Mouse (Mus musculus) liver, embryonic 14.5 days (tissue): ENCODE results near the gene Mrgpra2a. TPM values are rescaled to one million over a fixed set of nuclear protein-coding genes. Genes with fewer than 3 reads are reported as not detected.
"Not testable (repeated sequence)": the region's sequence is repeated elsewhere in the genome, so short reads cannot be mapped to it uniquely, and the experiment has no call there.

Experiments
- ATAC-seq: fragments of 200-750 bp; cut with Nextera tagmentation; 2 replicates; pipeline ENCODE4 v1.8.0; 2017; ENCODE audit warnings: moderate number of reproducible peaks, mild to moderate bottlenecking, moderate library complexity; ENCODE audit not compliant: insufficient read depth
- DNase-seq, 3 experiments: peaks; one replicate each; pipeline ENCODE4 v3.0.0-alpha.2; 2012 to 2013; ENCODE audit warnings: low read depth in 3 of 3, low spot score in 3 of 3
- H3K27ac ChIP-seq: fragments of 300-500 bp; sonication (generic); 2 replicates; pipeline ENCODE4 v1.5.1; 2014; ENCODE audit warnings: moderate library complexity, mild to moderate bottlenecking, control low read depth, inconsistent platforms
- H3K27me3 ChIP-seq: fragments of 300-500 bp; sonication (generic); 2 replicates; pipeline ENCODE4 v1.6.1; 2014; ENCODE audit warnings: mild to moderate bottlenecking, low read length, moderate library complexity; ENCODE audit not compliant: control insufficient read depth, insufficient read depth
- H3K36me3 ChIP-seq: fragments of 300-500 bp; sonication (generic); replicated peaks from 2 replicates; pipeline ENCODE4 v1.6.1; 2014; ENCODE audit warnings: low read depth; ENCODE audit not compliant: control insufficient read depth, insufficient read depth
- H3K4me1 ChIP-seq, 2 experiments: fragments of 200-500 bp in 1 of 2; fragments of 300-500 bp in 1 of 2; sonication (generic) in 1 of 2; replicated peaks; 2 replicates each; pipeline ENCODE4 v1.6.1; 2012 to 2014; ENCODE audit warnings: antibody characterized with exemption in 1 of 2, inconsistent platforms in 1 of 2, low read length in 1 of 2; ENCODE audit not compliant: control insufficient read depth in 2 of 2, insufficient read depth in 2 of 2
- H3K4me2 ChIP-seq: fragments of 300-500 bp; sonication (generic); 2 replicates; pipeline ENCODE4 v1.6.1; 2014; ENCODE audit warnings: low read depth, mild to moderate bottlenecking, control low read depth, moderate library complexity
- H3K4me3 ChIP-seq, 2 experiments: fragments of 200-500 bp in 1 of 2; fragments of 300-500 bp in 1 of 2; sonication (generic) in 1 of 2; 2 replicates each; pipeline ENCODE4 v1.5.1; 2012 to 2014; ENCODE audit warnings: low read depth in 2 of 2, low read length in 2 of 2, mild to moderate bottlenecking in 2 of 2, control low read depth in 1 of 2, inconsistent platforms in 1 of 2, moderate library complexity in 1 of 2; ENCODE audit not compliant: insufficient read depth in 1 of 2
- H3K9ac ChIP-seq: fragments of 300-500 bp; sonication (generic); replicated peaks from 2 replicates; pipeline ENCODE4 v1.6.1; 2014; ENCODE audit warnings: mild to moderate bottlenecking, control low read depth, moderate library complexity
- H3K9me3 ChIP-seq: fragments of 300-500 bp; sonication (generic); 2 replicates; pipeline ENCODE4 v1.6.1; 2016; ENCODE audit warnings: low read length, mixed read lengths; ENCODE audit not compliant: control insufficient read depth
- CTCF ChIP-seq: IDR thresholded peaks from 2 replicates; pipeline ENCODE4 v1.5.1; 2016; ENCODE audit warnings: antibody characterized with exemption, low read depth, control low read depth
- EP300 ChIP-seq: IDR thresholded peaks from 2 replicates; pipeline ENCODE4 v1.6.1; 2016; ENCODE audit warnings: antibody characterized with exemption, low read depth
- WGBS: fragments of 180-500 bp; shearing (Covaris S2); extraction: QIAGEN DNeasy Blood & Tissue Kit; methylation state at CpG from one replicate; pipeline ENCODE4 v1.1.7; 2014; ENCODE audit not compliant: insufficient replicate concordance; 5-methylcytosine and 5-hydroxymethylcytosine counted together
- polyA plus RNA-seq, 2 experiments: library from polyadenylated mRNA; depleted of rRNA in 1 of 2; stranded (reverse) in 1 of 2; unstranded in 1 of 2; fragments of >200 nt; fragmentation: Nextera tagmentation in 1 of 2; extraction: Ambion mirVana in 1 of 2; gene quantifications; 2 replicates each; pipeline versions ENCODE4 v1.2.1 to v1.2.3; 2012 to 2014

The Mrgpra2a gene
- polyA plus RNA-seq, 2 experiments, result 0.17 to 0.65 TPM

DNA sequence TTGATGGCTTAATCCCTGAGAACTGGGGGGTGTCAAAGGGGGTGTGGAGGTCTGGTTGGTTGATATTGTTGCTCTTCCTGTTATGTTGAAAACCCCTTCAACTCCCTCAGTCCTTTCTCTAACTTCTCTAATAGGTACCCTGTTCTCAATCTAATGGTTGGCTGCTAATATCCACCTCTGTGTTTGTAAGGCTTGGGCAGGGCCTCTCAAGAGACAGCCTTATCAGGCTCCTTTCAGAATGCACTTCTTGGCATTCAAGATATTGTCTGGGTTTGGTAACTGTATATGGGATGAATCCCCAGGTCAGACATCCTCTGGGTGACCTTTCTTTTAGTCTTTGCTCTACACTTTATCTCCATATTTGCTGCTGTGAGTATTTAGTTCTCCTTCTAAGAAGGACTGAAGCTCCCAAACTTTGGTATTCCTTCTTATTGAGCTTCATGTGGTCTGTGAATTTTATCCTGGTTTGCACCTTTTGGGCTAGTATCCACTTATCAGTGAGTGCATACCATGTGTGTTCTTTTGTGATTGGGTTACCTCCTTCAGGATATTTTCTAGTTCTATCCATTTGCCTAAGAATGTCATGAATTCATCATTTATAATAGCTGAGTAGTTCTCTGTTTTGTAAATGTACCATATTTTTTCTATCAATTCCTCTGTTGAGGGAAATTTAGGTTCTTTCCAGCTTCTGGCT is 24.0 kb downstream of the Mrgpra2a start:
- not testable (repeated sequence) for H3K4me3 ChIP-seq, H3K9ac ChIP-seq, H3K4me2 ChIP-seq, H3K36me3 ChIP-seq, ATAC-seq, DNase-seq, H3K27ac ChIP-seq, H3K9me3 ChIP-seq, H3K4me1 ChIP-seq, H3K27me3 ChIP-seq

DNA sequence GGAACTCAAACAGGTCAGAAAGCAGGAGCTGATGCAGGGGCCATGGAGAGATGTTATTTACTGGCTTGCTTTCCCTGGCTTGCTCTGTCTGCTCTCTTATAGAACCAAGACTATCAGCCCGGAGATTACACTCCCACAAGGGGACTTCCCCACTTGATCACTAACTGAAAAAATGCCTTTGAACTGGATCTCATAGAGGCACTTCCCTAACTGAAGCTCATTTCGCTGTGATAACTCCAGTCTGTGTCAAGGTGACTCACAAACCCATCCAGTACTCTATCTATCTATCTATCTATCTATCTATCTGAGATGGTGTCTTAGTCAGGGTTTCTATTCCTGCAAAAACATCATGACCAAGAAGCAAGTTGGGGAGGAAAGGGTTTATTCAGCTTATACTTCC is 41.3 kb downstream of the Mrgpra2a start:
- Histone ChIP-seq H3K27ac (no peak overlapping the region), H3K4me2 (no peak overlapping the region), H3K9ac (no peak overlapping the region), H3K4me3 (no peak overlapping the region), H3K4me1 (no peaks in the 10 kb centered on the region), H3K36me3 (no peaks in the 10 kb centered on the region), H3K9me3 (no peaks in the 10 kb centered on the region), H3K27me3 (no peaks in the 10 kb centered on the region)
- 22% methylated on average over 2 of the region's 2 CpGs for WGBS
- no peak for ATAC-seq
- no peak for DNase-seq
- TF ChIP-seq CTCF, result no peak

DNA sequence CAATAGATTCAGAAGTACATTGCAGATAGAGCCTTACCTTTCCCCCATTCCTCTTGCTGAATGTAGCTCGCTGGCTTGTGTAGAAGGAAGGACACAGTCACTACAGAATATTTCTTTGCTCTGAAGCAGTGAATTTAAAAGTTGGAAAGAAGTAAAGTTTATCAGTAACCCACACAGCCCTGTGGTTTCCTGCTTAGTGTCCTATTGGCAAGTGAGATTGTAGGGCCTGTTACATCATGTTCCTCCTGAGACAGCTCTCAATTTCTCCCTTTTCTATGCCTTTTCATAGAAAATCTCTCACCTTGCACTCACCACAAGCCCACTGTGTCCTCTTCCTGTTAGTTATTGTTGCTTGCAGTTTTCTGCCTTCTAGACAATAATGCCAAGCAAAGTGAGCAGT is 42.4 kb downstream of the Mrgpra2a start:
- no peak for DNase-seq
- Histone ChIP-seq H3K4me3 (no peak overlapping the region), H3K27me3 (no peaks in the 10 kb centered on the region), H3K4me1 (no peaks in the 10 kb centered on the region), H3K9me3 (no peaks in the 10 kb centered on the region), H3K4me2 (no peak overlapping the region), H3K9ac (no peak overlapping the region), H3K36me3 (no peaks in the 10 kb centered on the region), H3K27ac (no peak overlapping the region)
- ATAC-seq, result no peak
- no peak for TF ChIP-seq CTCF
- no peak for TF ChIP-seq EP300
- WGBS, result 19% methylated on average over 1 of the region's 1 CpGs

DNA sequence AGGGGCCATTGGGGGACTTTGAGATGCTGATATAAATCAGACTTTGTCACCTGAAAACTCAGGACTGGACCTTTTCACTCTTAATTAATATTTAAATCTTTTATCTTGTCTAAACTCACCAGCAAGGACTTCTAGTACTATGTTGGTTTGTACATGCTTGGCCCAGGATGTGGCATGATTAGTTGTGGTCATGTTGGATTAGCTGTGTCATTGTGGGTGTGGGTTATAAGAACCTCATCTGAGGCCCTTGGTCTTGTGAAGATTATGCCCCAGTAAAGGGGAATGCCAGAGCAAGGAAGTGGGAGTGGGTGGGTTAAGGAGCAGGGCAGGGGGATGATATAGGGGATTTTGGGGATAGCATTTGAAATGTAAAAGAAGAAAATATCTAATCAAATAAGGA is 50.8 kb downstream of the Mrgpra2a start:
- no peak overlapping the region for H3K4me2 ChIP-seq
- no peak overlapping the region for H3K9ac ChIP-seq
- H3K4me1 ChIP-seq, result no peaks in the 10 kb centered on the region
- no peak for DNase-seq
- no peaks in the 10 kb centered on the region for H3K36me3 ChIP-seq
- no peak overlapping the region for H3K4me3 ChIP-seq
- H3K27me3 ChIP-seq, result no peaks in the 10 kb centered on the region
- no peak for TF ChIP-seq EP300
- TF ChIP-seq CTCF, result no peak
- H3K9me3 ChIP-seq, result no peaks in the 10 kb centered on the region
- no peak overlapping the region for H3K27ac ChIP-seq
- no peak for ATAC-seq

Other genes with a start within 250 kb of the Mrgpra2a start
- gene Mrgpra6, start 247.2 kb downstream of the Mrgpra2a start, polyA plus RNA-seq (2012; rRNA removed), result not detected in 2 replicates
- gene Mrgpra6, start 247.2 kb downstream of the Mrgpra2a start, polyA plus RNA-seq (2014; fragmentation: Nextera tagmentation; extraction: Ambion mirVana), result not detected in 2 replicates
- gene Mrgpra9, start 199.3 kb downstream of the Mrgpra2a start, polyA plus RNA-seq (2012; rRNA removed), result not detected in 2 replicates
- gene Mrgpra9, start 199.3 kb downstream of the Mrgpra2a start, polyA plus RNA-seq (2014; fragmentation: Nextera tagmentation; extraction: Ambion mirVana), result not detected in 2 replicates
- gene Mrgpra1, start 97.9 kb downstream of the Mrgpra2a start, polyA plus RNA-seq (2012; rRNA removed), result not detected in 2 replicates
- not detected in 2 replicates for gene Mrgpra1, start 97.9 kb downstream of the Mrgpra2a start, polyA plus RNA-seq (2014; fragmentation: Nextera tagmentation; extraction: Ambion mirVana)
- gene Mrgpra2b, start 76.7 kb upstream of the Mrgpra2a start, polyA plus RNA-seq (2012; rRNA removed), result 0.64 and 0.71 TPM in 2 replicates
- gene Mrgpra2b, start 76.7 kb upstream of the Mrgpra2a start, polyA plus RNA-seq (2014; fragmentation: Nextera tagmentation; extraction: Ambion mirVana), result 0.83 and 0.90 TPM in 2 replicates
- gene Mrgpra3, start 149.2 kb upstream of the Mrgpra2a start, polyA plus RNA-seq (2012; rRNA removed), result not detected in 2 replicates
- gene Mrgpra3, start 149.2 kb upstream of the Mrgpra2a start, polyA plus RNA-seq (2014; fragmentation: Nextera tagmentation; extraction: Ambion mirVana), result not detected in 2 replicates